Mouse (Mus musculus): ENCODE measurements around the gene Tbce. TPM values are rescaled to one million over a fixed set of nuclear protein-coding genes. Genes with fewer than 3 reads are reported as not detected.
"Not testable (repeated sequence)": the region's sequence is repeated elsewhere in the genome, so short reads cannot be mapped to it uniquely, and the experiment has no call there.

Tbce gene
- polyA plus RNA-seq, 1 experiment from 2014 or later: 52.2 TPM

GRCm38 (mm10) chr13:14004086-14004485 is 35.4 kb downstream of the Tbce start:
- peaks cover 15% of the 10 kb centered on the region; the same call in 1 of the 2 replicates for H3K36me3 ChIP-seq
- no peak overlapping the region for H3K4me3 ChIP-seq (replicated peaks)

GRCm38 (mm10) chr13:14002706-14003105 is 36.7 kb downstream of the Tbce start:
- ATAC-seq (ENCODE audit: insufficient read depth, low FRiP score, low read depth): peak; percentile 27; the same call in 1 of the 2 replicates
- Histone ChIP-seq H3K27ac (no peak overlapping the region), H3K27me3 (replicated peaks) (no peaks in the 10 kb centered on the region), H3K4me2 (no peak overlapping the region), H3K9ac (no peak overlapping the region), H3K9me3 (no peaks in the 10 kb centered on the region), H3K4me3 (replicated peaks) (no peak overlapping the region), H3K36me3 (peaks cover 12% of the 10 kb centered on the region; the same call in 1 of the 2 replicates), H3K4me1 (no peaks in the 10 kb centered on the region)
- WGBS: 67% methylated on average over 2 of the region's 2 CpGs

More at GRCm38 (mm10) chr13:14004086-14004485, 35.4 kb downstream of the Tbce start:
- ATAC-seq (ENCODE audit: insufficient read depth, low FRiP score, low read depth): no peak
- no peaks in the 10 kb centered on the region for H3K27me3 ChIP-seq (replicated peaks)
- H3K4me1 ChIP-seq: no peaks in the 10 kb centered on the region
- 80% methylated on average over 4 of the region's 4 CpGs for WGBS
- H3K9me3 ChIP-seq: no peaks in the 10 kb centered on the region
- H3K27ac ChIP-seq: no peak overlapping the region
- H3K9ac ChIP-seq: no peak overlapping the region
- no peak overlapping the region for H3K4me2 ChIP-seq

GRCm38 (mm10) chr13:13997476-13997875 is 42.0 kb downstream of the Tbce start:
- no peak overlapping the region for H3K4me3 ChIP-seq (replicated peaks)
- no peaks in the 10 kb centered on the region for H3K4me1 ChIP-seq
- 59% methylated on average over 5 of the region's 5 CpGs for WGBS
- no peak overlapping the region for H3K4me2 ChIP-seq
- peak; percentile 83; the same call in 1 of the 2 replicates for ATAC-seq (ENCODE audit: insufficient read depth, low FRiP score, low read depth)
- no peaks in the 10 kb centered on the region for H3K9me3 ChIP-seq
- H3K27ac ChIP-seq: no peak overlapping the region
- H3K27me3 ChIP-seq (replicated peaks): no peaks in the 10 kb centered on the region
- no peak overlapping the region for H3K9ac ChIP-seq
- H3K36me3 ChIP-seq: peaks cover 27% of the 10 kb centered on the region; the same call in 1 of the 2 replicates

GRCm38 (mm10) chr13:13995046-13995445 is 44.4 kb downstream of the Tbce start:
- H3K27me3 ChIP-seq (replicated peaks): no peaks in the 10 kb centered on the region
- no peaks in the 10 kb centered on the region for H3K4me1 ChIP-seq
- H3K9me3 ChIP-seq: no peaks in the 10 kb centered on the region
- no peak overlapping the region for H3K9ac ChIP-seq
- peaks cover 28% of the 10 kb centered on the region; the same call in 1 of the 2 replicates for H3K36me3 ChIP-seq
- no peak for ATAC-seq (ENCODE audit: insufficient read depth, low FRiP score, low read depth)
- H3K4me2 ChIP-seq: no peak overlapping the region
- H3K27ac ChIP-seq: no peak overlapping the region
- WGBS: 86% methylated on average over 5 of the region's 5 CpGs
- no peak overlapping the region for H3K4me3 ChIP-seq (replicated peaks)

- Histone ChIP-seq H3K4me2 (no peak overlapping the region), H3K27ac (no peak overlapping the region), H3K4me1 (no peaks in the 10 kb centered on the region), H3K9ac (no peak overlapping the region), H3K9me3 (no peaks in the 10 kb centered on the region), H3K27me3 (replicated peaks) (no peaks in the 10 kb centered on the region), H3K4me3 (replicated peaks) (no peak overlapping the region), H3K36me3 (peaks cover 30% of the 10 kb centered on the region; the same call in 1 of the 2 replicates)
- ATAC-seq (ENCODE audit: insufficient read depth, low FRiP score, low read depth): no peak
- WGBS: 74% methylated on average over 3 of the region's 3 CpGs
Measured at GRCm38 (mm10) chr13:13993041-13993440, 46.4 kb downstream of the Tbce start.

GRCm38 (mm10) chr13:13990391-13990790 is 49.0 kb downstream of the Tbce start:
- Histone ChIP-seq H3K4me1 (no peaks in the 10 kb centered on the region), H3K9ac (no peak overlapping the region), H3K9me3 (no peaks in the 10 kb centered on the region), H3K27ac (no peak overlapping the region), H3K4me3 (replicated peaks) (no peak overlapping the region), H3K36me3 (peaks cover 17% of the 10 kb centered on the region; the same call in 1 of the 2 replicates), H3K27me3 (replicated peaks) (no peaks in the 10 kb centered on the region), H3K4me2 (no peak overlapping the region)
- 60% methylated on average over 2 of the region's 2 CpGs for WGBS
- no peak for ATAC-seq (ENCODE audit: insufficient read depth, low FRiP score, low read depth)

- Histone ChIP-seq H3K27ac (no peak overlapping the region), H3K4me1 (no peaks in the 10 kb centered on the region), H3K4me2 (no peak overlapping the region), H3K36me3 (peaks cover 10% of the 10 kb centered on the region; the same call in 1 of the 2 replicates), H3K9ac (no peak overlapping the region), H3K9me3 (no peaks in the 10 kb centered on the region), H3K4me3 (replicated peaks) (no peak overlapping the region), H3K27me3 (replicated peaks) (no peaks in the 10 kb centered on the region)
- ATAC-seq (ENCODE audit: insufficient read depth, low FRiP score, low read depth): no peak
- 82% methylated on average over 2 of the region's 2 CpGs for WGBS
Measured at GRCm38 (mm10) chr13:13989135-13989534, 50.3 kb downstream of the Tbce start.

GRCm38 (mm10) chr13:13983523-13983922 is 55.9 kb downstream of the Tbce start:
- H3K9me3 ChIP-seq: no peaks in the 10 kb centered on the region
- no peak overlapping the region for H3K27ac ChIP-seq
- no peak overlapping the region for H3K4me3 ChIP-seq (replicated peaks)
- 93% methylated on average over 6 of the region's 6 CpGs for WGBS
- no peak overlapping the region for H3K9ac ChIP-seq
- H3K36me3 ChIP-seq: no peaks in the 10 kb centered on the region
- H3K27me3 ChIP-seq (replicated peaks): no peaks in the 10 kb centered on the region
- H3K4me1 ChIP-seq: no peaks in the 10 kb centered on the region
- ATAC-seq (ENCODE audit: insufficient read depth, low FRiP score, low read depth): no peak
- no peak overlapping the region for H3K4me2 ChIP-seq

GRCm38 (mm10) chr13:13981842-13982241 is 57.6 kb downstream of the Tbce start:
- not testable (repeated sequence) for H3K9ac ChIP-seq; H3K27ac ChIP-seq; H3K36me3 ChIP-seq; H3K27me3 ChIP-seq (replicated peaks); ATAC-seq (ENCODE audit: insufficient read depth, low FRiP score, low read depth); H3K9me3 ChIP-seq; H3K4me2 ChIP-seq; H3K4me1 ChIP-seq; H3K4me3 ChIP-seq (replicated peaks)
- 94% methylated on average over 1 of the region's 1 CpGs for WGBS

GRCm38 (mm10) chr13:13969796-13970195 is 69.6 kb downstream of the Tbce start:
- peaks cover 4% of the 10 kb centered on the region; the same call in 1 of the 2 replicates for H3K4me1 ChIP-seq
- no peak overlapping the region for H3K4me2 ChIP-seq
- H3K27ac ChIP-seq: no peak overlapping the region
- no peak overlapping the region for H3K9ac ChIP-seq
- no peak for ATAC-seq (ENCODE audit: insufficient read depth, low FRiP score, low read depth)
- no peaks in the 10 kb centered on the region for H3K27me3 ChIP-seq (replicated peaks)
- WGBS: 81% methylated on average over 1 of the region's 1 CpGs
- H3K36me3 ChIP-seq: 0 out of 2 replicates have a peak, but pooled peaks cover 3% of the 10 kb centered on the region
- H3K4me3 ChIP-seq (replicated peaks): no peak overlapping the region
- no peaks in the 10 kb centered on the region for H3K9me3 ChIP-seq

GRCm38 (mm10) chr13:13968629-13969111 is 70.8 kb downstream of the Tbce start:
- Histone ChIP-seq H3K4me1 (peaks cover 4% of the 10 kb centered on the region; the same call in 1 of the 2 replicates), H3K27ac (peak overlapping the region; percentile 55; the same call in 1 of the 2 replicates), H3K4me2 (no peak overlapping the region), H3K27me3 (replicated peaks) (no peaks in the 10 kb centered on the region), H3K36me3 (0 out of 2 replicates have a peak, but pooled peaks cover 3% of the 10 kb centered on the region), H3K9ac (no peak overlapping the region), H3K9me3 (no peaks in the 10 kb centered on the region), H3K4me3 (replicated peaks) (no peak overlapping the region)
- WGBS: 74% methylated on average over 4 of the region's 4 CpGs
- ATAC-seq (ENCODE audit: insufficient read depth, low FRiP score, low read depth): peak; percentile 94

- Histone ChIP-seq H3K27ac (no peak overlapping the region), H3K36me3 (0 out of 2 replicates have a peak, but pooled peaks cover 3% of the 10 kb centered on the region), H3K27me3 (replicated peaks) (no peaks in the 10 kb centered on the region), H3K4me3 (replicated peaks) (no peak overlapping the region), H3K9me3 (no peaks in the 10 kb centered on the region), H3K4me2 (no peak overlapping the region), H3K9ac (no peak overlapping the region), H3K4me1 (peaks cover 4% of the 10 kb centered on the region; the same call in 1 of the 2 replicates)
- no peak for ATAC-seq (ENCODE audit: insufficient read depth, low FRiP score, low read depth)
- 46% methylated on average over 4 of the region's 4 CpGs for WGBS
Measured at GRCm38 (mm10) chr13:13966172-13966571, 73.3 kb downstream of the Tbce start.

Data from stomach, embryonic 15.5 days (tissue).